Mouse (Mus musculus): ENCODE data around the gene Hist1h1d.
"Not testable (repeated sequence)": the region's sequence is repeated elsewhere in the genome, so short reads cannot be mapped to it uniquely, and the experiment has no call there.

Hist1h1d gene

GRCm38 (mm10) chr13:23571504-23572217 lies 18.6 kb downstream of the Hist1h1d start:
- DNase-seq (ENCODE audit: low spot score in 2 of 2), result not testable (repeated sequence)

- DNase-seq (ENCODE audit: low spot score in 2 of 2), result no peak
These were observed 19.4 kb downstream of the Hist1h1d start for GRCm38 (mm10) chr13:23572218-23573033.

GRCm38 (mm10) chr13:23573034-23573897 lies 20.2 kb downstream of the Hist1h1d start:
- not testable (repeated sequence) for DNase-seq (ENCODE audit: low spot score in 2 of 2)

GRCm38 (mm10) chr13:23573898-23574524 lies 20.9 kb downstream of the Hist1h1d start, which contains the start of the genes Hist1h2bf and Hist1h2ad:
Hist1h2bf (minus strand) TSS chr13:23574196.
Hist1h2ad (plus strand) TSS chr13:23574381.
- peak; percentile 96 to 97 for DNase-seq (ENCODE audit: low spot score in 2 of 2)

GRCm38 (mm10) chr13:23574546-23575170 lies 21.6 kb downstream of the Hist1h1d start:
- not testable (repeated sequence) for DNase-seq (ENCODE audit: low spot score in 2 of 2)

GRCm38 (mm10) chr13:23575271-23575851 lies 22.3 kb downstream of the Hist1h1d start, which contains the start of gene Hist1h3d:
Hist1h3d (plus strand) TSS chr13:23575763.
- DNase-seq (ENCODE audit: low spot score in 2 of 2), result peak; percentile 69 to 83

GRCm38 (mm10) chr13:23575864-23576313 lies 22.8 kb downstream of the Hist1h1d start:
- DNase-seq (ENCODE audit: low spot score in 2 of 2), result not testable (repeated sequence)

- no peak for DNase-seq (ENCODE audit: low spot score in 2 of 2)
These were observed 23.4 kb downstream of the Hist1h1d start for GRCm38 (mm10) chr13:23576351-23576881.

- no peak for DNase-seq (ENCODE audit: low spot score in 2 of 2)
These were observed 24.0 kb downstream of the Hist1h1d start for GRCm38 (mm10) chr13:23576906-23577639.

GRCm38 (mm10) chr13:23577835-23578234 lies 24.8 kb downstream of the Hist1h1d start:
- DNase-seq (ENCODE audit: low spot score in 2 of 2), result no peak

GRCm38 (mm10) chr13:23581408-23582218 lies 28.6 kb downstream of the Hist1h1d start, which contains the start of gene Hist1h4d:
Hist1h4d (plus strand) TSS chr13:23581598.
- peak; percentile 96 to 99 for DNase-seq (ENCODE audit: low spot score in 2 of 2)

GRCm38 (mm10) chr13:23582219-23583056 lies 29.4 kb downstream of the Hist1h1d start:
- no peak for DNase-seq (ENCODE audit: low spot score in 2 of 2)

- DNase-seq (ENCODE audit: low spot score in 2 of 2), result no peak
These were observed 30.5 kb downstream of the Hist1h1d start for GRCm38 (mm10) chr13:23583387-23584068.

- DNase-seq (ENCODE audit: low spot score in 2 of 2), result no peak
These were observed 31.3 kb downstream of the Hist1h1d start for GRCm38 (mm10) chr13:23584331-23584730.

GRCm38 (mm10) chr13:23585029-23585441 lies 32.0 kb downstream of the Hist1h1d start:
- peak in 1 of 2 experiments; percentile 72 for DNase-seq (ENCODE audit: low spot score in 2 of 2)

GRCm38 (mm10) chr13:23585442-23586098 lies 32.5 kb downstream of the Hist1h1d start:
- DNase-seq (ENCODE audit: low spot score in 2 of 2), result peak; percentile 82 to 84
